Mouse (Mus musculus) thymus, adult 18-20 months (tissue): Measurements from ENCODE around the gene Cdhr1.
A peak's percentile ranks its signal among the peaks of the same experiment; 100 is the strongest.

Source experiments
- DNase-seq, 2 experiments: peaks; one replicate each; pipeline ENCODE4 v3.0.0; 2022; ENCODE audit warnings: mixed read lengths in 2 of 2

The Cdhr1 gene

GRCm38 (mm10) chr14:37067629-37068028, 30.5 kb downstream of the Cdhr1 start, which contains the start of gene Lrit2:
Lrit2 (plus strand) TSS chr14:37067929.
- DNase-seq: no peak

DNA sequence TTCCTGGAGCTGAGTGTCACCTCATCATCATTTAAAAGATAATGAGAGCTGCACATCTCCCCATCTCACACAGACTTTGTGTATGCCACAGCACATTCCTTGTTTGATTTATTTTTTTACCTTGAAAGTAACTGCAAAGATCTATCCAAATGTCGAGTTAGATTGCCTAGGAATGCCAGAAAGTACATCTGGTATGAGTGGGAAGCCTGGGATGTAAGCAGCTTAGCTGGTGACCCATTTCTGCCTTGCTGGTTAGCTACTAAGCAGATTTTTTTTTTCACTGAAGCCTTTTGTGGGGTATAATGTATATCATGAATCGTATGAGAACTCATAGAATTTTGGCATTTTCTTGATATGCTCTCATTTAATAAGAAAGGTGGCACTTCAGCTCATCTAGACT, 31.5 kb downstream of the Cdhr1 start:
- DNase-seq: no peak

- no peak for DNase-seq
Observed at GRCm38 (mm10) chr14:37064849-37065248, 33.3 kb downstream of the Cdhr1 start.

GRCm38 (mm10) chr14:37048914-37049410, 49.2 kb downstream of the Cdhr1 start, which contains the start of gene Rgr:
Rgr (minus strand) TSS chr14:37048964.
- DNase-seq: no peak

- no peak for DNase-seq
Observed at GRCm38 (mm10) chr14:37034432-37034831, 63.7 kb downstream of the Cdhr1 start.

GRCm38 (mm10) chr14:37033241-37033640, 64.9 kb downstream of the Cdhr1 start:
- DNase-seq: peak; percentile 11 to 19

- no peak for DNase-seq
Observed at GRCm38 (mm10) chr14:37032481-37033104, 65.6 kb downstream of the Cdhr1 start.

- DNase-seq: no peak
Observed at GRCm38 (mm10) chr14:37028555-37028954, 69.6 kb downstream of the Cdhr1 start.

DNA sequence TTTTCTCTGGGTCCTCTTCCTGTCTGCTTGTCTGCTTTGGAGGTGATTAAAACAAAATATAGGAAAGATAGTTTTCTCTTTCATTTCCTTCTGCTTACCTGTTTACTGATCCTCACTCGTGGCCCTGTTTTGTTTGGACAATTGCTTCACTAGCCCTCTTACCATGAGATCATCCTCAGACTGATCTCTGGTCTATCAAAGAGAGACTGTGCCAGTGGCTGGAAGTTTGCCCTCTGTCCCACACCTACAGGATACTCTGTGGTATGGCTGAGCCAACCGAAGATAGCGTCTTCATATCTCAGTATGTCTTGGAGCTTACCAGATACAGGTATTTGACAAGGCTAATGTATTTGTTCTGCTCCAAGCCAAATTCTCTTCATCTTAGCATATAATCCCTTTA, 70.2 kb downstream of the Cdhr1 start:
- DNase-seq: no peak
